Mouse (Mus musculus) E14TG2a.4 (cell line): ENCODE data around the gene Nrf1.

Experiments used
- CTCF ChIP-seq: conservative IDR thresholded peaks from 2 replicates; pipeline ENCODE4 v1.5.1; 2014; ENCODE audit warnings: low read length
- NANOG ChIP-seq: IDR thresholded peaks from 2 replicates; pipeline ENCODE4 v1.6.1; 2014; ENCODE audit warnings: borderline replicate concordance, low read length, mixed read lengths
- POU5F1 ChIP-seq: IDR thresholded peaks from 2 replicates; pipeline ENCODE4 v1.6.1; 2014; ENCODE audit warnings: low read length, borderline replicate concordance

DNA sequence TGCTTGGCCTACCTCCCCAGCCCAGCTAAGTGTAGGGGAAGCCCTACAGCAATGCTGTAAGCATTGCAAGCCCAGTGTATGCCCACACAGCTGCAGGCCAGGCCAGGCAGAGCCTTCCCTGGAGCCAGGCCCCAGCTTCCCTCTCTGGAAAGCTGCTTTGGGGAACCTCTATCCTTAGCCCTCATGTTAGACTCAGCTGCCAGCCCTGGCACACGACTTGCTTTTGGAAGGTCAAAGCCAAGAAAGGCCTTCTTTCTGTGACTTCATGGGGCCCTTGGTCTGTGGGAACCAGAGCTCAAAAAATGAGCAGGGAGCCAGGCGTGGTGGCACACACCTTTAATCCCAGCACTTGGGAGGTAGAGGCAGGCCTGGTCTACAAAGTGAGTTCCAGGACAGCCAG, 113.8 kb downstream of the Nrf1 start:
- TF ChIP-seq CTCF = no peak
- no peak for TF ChIP-seq POU5F1
- TF ChIP-seq NANOG = no peak
